Mouse (Mus musculus) lung, postnatal 14 days (tissue): ENCODE data around the gene Fbxo42.
A peak's percentile ranks its signal among the peaks of the same experiment; 100 is the strongest.
"Not testable (repeated sequence)": the region's sequence is repeated elsewhere in the genome, so short reads cannot be mapped to it uniquely, and the experiment has no call there.

Experiments
- DNase-seq: peaks from one replicate; pipeline ENCODE4 v3.0.0; 2021

Fbxo42 gene

GRCm38 (mm10) chr4:141137740-141138139 lies 10.0 kb upstream of the Fbxo42 start:
- not testable (repeated sequence) for DNase-seq

- DNase-seq = no peak
These were observed 9.1 kb upstream of the Fbxo42 start for GRCm38 (mm10) chr4:141138425-141139115.

GRCm38 (mm10) chr4:141139116-141139970 lies 8.4 kb upstream of the Fbxo42 start, which contains the start of gene Szrd1:
Gene Szrd1 (minus strand): TSS chr4:141139775.
- DNase-seq = peak; percentile 99

GRCm38 (mm10) chr4:141140354-141140753 lies 7.4 kb upstream of the Fbxo42 start:
- DNase-seq = not testable (repeated sequence)

- no peak for DNase-seq
These were observed 6.7 kb upstream of the Fbxo42 start for GRCm38 (mm10) chr4:141140967-141141366.

- peak; percentile 82 for DNase-seq
These were observed 5.4 kb upstream of the Fbxo42 start for GRCm38 (mm10) chr4:141142285-141142811.

- not testable (repeated sequence) for DNase-seq
These were observed 2.6 kb upstream of the Fbxo42 start for GRCm38 (mm10) chr4:141145124-141145523.

GRCm38 (mm10) chr4:141146491-141147033 lies 1.2 kb upstream of the Fbxo42 start:
- no peak for DNase-seq

GRCm38 (mm10) chr4:141148009-141148801 lies 492 bp downstream of the Fbxo42 start:
- DNase-seq = peak; percentile 30

GRCm38 (mm10) chr4:141149116-141149515 lies 1.4 kb downstream of the Fbxo42 start:
- no peak for DNase-seq

- no peak for DNase-seq
These were observed 9.8 kb downstream of the Fbxo42 start for GRCm38 (mm10) chr4:141157485-141157884.

GRCm38 (mm10) chr4:141158609-141159008 lies 10.9 kb downstream of the Fbxo42 start:
- DNase-seq = no peak

- DNase-seq = no peak
These were observed 11.4 kb downstream of the Fbxo42 start for GRCm38 (mm10) chr4:141159093-141159492.

- no peak for DNase-seq
These were observed 12.0 kb downstream of the Fbxo42 start for GRCm38 (mm10) chr4:141159666-141160065.

- DNase-seq = no peak
These were observed 12.5 kb downstream of the Fbxo42 start for GRCm38 (mm10) chr4:141160193-141160592.

GRCm38 (mm10) chr4:141161699-141162208 lies 14.0 kb downstream of the Fbxo42 start:
- no peak for DNase-seq

GRCm38 (mm10) chr4:141163729-141164128 lies 16.0 kb downstream of the Fbxo42 start:
- no peak for DNase-seq

- DNase-seq = no peak
These were observed 18.1 kb downstream of the Fbxo42 start for GRCm38 (mm10) chr4:141165744-141166292.

GRCm38 (mm10) chr4:141167156-141167555 lies 19.4 kb downstream of the Fbxo42 start:
- no peak for DNase-seq

GRCm38 (mm10) chr4:141172121-141172520 lies 24.4 kb downstream of the Fbxo42 start:
- no peak for DNase-seq

- no peak for DNase-seq
These were observed 28.1 kb downstream of the Fbxo42 start for GRCm38 (mm10) chr4:141175783-141176182.

GRCm38 (mm10) chr4:141176328-141176838 lies 28.7 kb downstream of the Fbxo42 start:
- DNase-seq = no peak
